Mouse (Mus musculus) hindbrain, postnatal 0 days (tissue): ENCODE data around the gene Fam208b. TPM values are rescaled to one million over a fixed set of nuclear protein-coding genes. Genes with fewer than 3 reads are reported as not detected.

Experiments used
- ATAC-seq: fragments of 200-750 bp; cut with Nextera tagmentation; 2 replicates; pipeline ENCODE4 v1.8.0; 2017; ENCODE audit warnings: mild to moderate bottlenecking, moderate TSS enrichment, moderate library complexity
- DNase-seq: peaks from one replicate; pipeline ENCODE4 v3.0.0-alpha.2; 2015; ENCODE audit warnings: low spot score
- H3K27ac ChIP-seq: fragments of 300-500 bp; sonication (generic); 2 replicates; pipeline ENCODE4 v1.5.1; 2014; ENCODE audit warnings: mild to moderate bottlenecking
- H3K27me3 ChIP-seq: fragments of 300-500 bp; sonication (generic); 2 replicates; pipeline ENCODE4 v1.6.1; 2014; ENCODE audit warnings: low read length, mixed read lengths; ENCODE audit not compliant: insufficient read depth
- H3K36me3 ChIP-seq: fragments of 300-500 bp; sonication (generic); 2 replicates; pipeline ENCODE4 v1.6.1; 2014; ENCODE audit warnings: low read length, mixed read lengths; ENCODE audit not compliant: insufficient read depth
- H3K4me1 ChIP-seq: fragments of 300-500 bp; sonication (generic); 2 replicates; pipeline ENCODE4 v1.6.1; 2014; ENCODE audit warnings: antibody characterized with exemption, low read length, mixed read lengths; ENCODE audit not compliant: insufficient read depth
- H3K4me2 ChIP-seq: fragments of 300-500 bp; sonication (generic); 2 replicates; pipeline ENCODE4 v1.6.1; 2014; ENCODE audit warnings: low read depth, mild to moderate bottlenecking, low read length, moderate library complexity, mixed read lengths
- H3K4me3 ChIP-seq: fragments of 300-500 bp; sonication (generic); 2 replicates; pipeline ENCODE4 v1.5.1; 2014; ENCODE audit warnings: low read length
- H3K9ac ChIP-seq: fragments of 300-500 bp; sonication (generic); replicated peaks from 2 replicates; pipeline ENCODE4 v1.6.1; 2014; ENCODE audit warnings: mild to moderate bottlenecking, low read length, moderate library complexity, mixed read lengths
- H3K9me3 ChIP-seq: fragments of 300-500 bp; sonication (generic); 2 replicates; pipeline ENCODE4 v1.6.1; 2016; ENCODE audit warnings: low read length, mixed read lengths
- CTCF ChIP-seq: IDR thresholded peaks from 2 replicates; pipeline ENCODE4 v1.5.1; 2016; ENCODE audit warnings: antibody characterized with exemption, control low read depth, low read depth
- WGBS: fragments of 180-500 bp; shearing (Covaris S2); extraction: QIAGEN DNeasy Blood & Tissue Kit; methylation state at CpG from one replicate; pipeline ENCODE4 v1.1.7; 2014; 5-methylcytosine and 5-hydroxymethylcytosine counted together
- polyA plus RNA-seq: library from polyadenylated mRNA; unstranded; fragments of >200 nt; fragmentation: Nextera tagmentation; extraction: Ambion mirVana; gene quantifications from 2 replicates; pipeline ENCODE4 v1.2.1, GENCODE M21; 2015
- total RNA-seq: library from RNA; depleted of rRNA; stranded (reverse); fragments of >200 nt; gene quantifications from 2 replicates; pipeline ENCODE4 v1.2.3, GENCODE M21; 2014

The Fam208b gene
- total and polyA plus RNA-seq, 2 experiments from 2014 or later, result 8.4 to 25.4 TPM

- ATAC-seq (no peak), DNase-seq (peak; percentile 55)
- no peak for TF ChIP-seq CTCF
- 39% methylated on average over 2 of the region's 2 CpGs for WGBS
- H3K9me3 ChIP-seq, result no peaks in the 10 kb centered on the region
- no peak overlapping the region for H3K4me3 ChIP-seq
- H3K9ac ChIP-seq, result no peak overlapping the region
- H3K27ac ChIP-seq, result no peak overlapping the region
- peaks cover 27% of the 10 kb centered on the region for H3K4me1 ChIP-seq
- no peaks in the 10 kb centered on the region for H3K36me3 ChIP-seq
- no peaks in the 10 kb centered on the region for H3K27me3 ChIP-seq
- H3K4me2 ChIP-seq, result peak overlapping the region; percentile 87
Observed at GRCm38 (mm10) chr13:3541159-3541782, 69.6 kb downstream of the Fam208b start.

GRCm38 (mm10) chr13:3540166-3540565, 70.7 kb downstream of the Fam208b start:
- 22% methylated on average over 2 of the region's 2 CpGs for WGBS
- DNase-seq (no peak), ATAC-seq (no peak)
- Histone ChIP-seq H3K27me3 (no peaks in the 10 kb centered on the region), H3K36me3 (no peaks in the 10 kb centered on the region), H3K9ac (no peak overlapping the region; the same call in 1 of the 2 replicates), H3K4me1 (peaks cover 27% of the 10 kb centered on the region), H3K4me3 (peak overlapping the region; percentile 99; the same call in 1 of the 2 replicates), H3K9me3 (no peaks in the 10 kb centered on the region), H3K4me2 (peak overlapping the region; percentile 87), H3K27ac (no peak overlapping the region; the same call in 1 of the 2 replicates)
- TF ChIP-seq CTCF, result no peak

- no peak for ATAC-seq
- 1% methylated on average over 15 of the region's 15 CpGs for WGBS
Observed at GRCm38 (mm10) chr13:3538969-3539562, 71.8 kb downstream of the Fam208b start.

GRCm38 (mm10) chr13:3538223-3538968, 72.5 kb downstream of the Fam208b start:
- peak overlapping the region; percentile 87 for H3K4me2 ChIP-seq
- no peaks in the 10 kb centered on the region for H3K27me3 ChIP-seq
- no peaks in the 10 kb centered on the region for H3K36me3 ChIP-seq
- peak; percentile 61 for ATAC-seq
- H3K27ac ChIP-seq, result peak overlapping the region; percentile 100
- TF ChIP-seq CTCF, result no peak; the same call in 1 of the 2 replicates
- peaks cover 27% of the 10 kb centered on the region for H3K4me1 ChIP-seq
- no peaks in the 10 kb centered on the region for H3K9me3 ChIP-seq
- DNase-seq, result peak; percentile 68
- H3K4me3 ChIP-seq, result peak overlapping the region; percentile 99
- peak overlapping the region; percentile 97 for H3K9ac ChIP-seq
- 1% methylated on average over 59 of the region's 59 CpGs for WGBS

More at GRCm38 (mm10) chr13:3538969-3539562, 71.8 kb downstream of the Fam208b start:
- Histone ChIP-seq H3K36me3 (no peaks in the 10 kb centered on the region), H3K27ac (peak overlapping the region; percentile 100), H3K9ac (peak overlapping the region; percentile 97), H3K4me1 (peaks cover 27% of the 10 kb centered on the region), H3K4me3 (peak overlapping the region; percentile 99), H3K9me3 (no peaks in the 10 kb centered on the region), H3K4me2 (peak overlapping the region; percentile 87), H3K27me3 (no peaks in the 10 kb centered on the region)
- no peak for TF ChIP-seq CTCF
- DNase-seq, result peak; percentile 18

- H3K9me3 ChIP-seq, result no peaks in the 10 kb centered on the region
- no peaks in the 10 kb centered on the region for H3K36me3 ChIP-seq
- 1% methylated on average over 28 of the region's 47 CpGs for WGBS
- peak within 1 kb of the TSS; percentile 99 for H3K4me3 ChIP-seq
- no peak for TF ChIP-seq CTCF
- H3K4me2 ChIP-seq, result peak within 1 kb of the TSS; percentile 87
- H3K9ac ChIP-seq, result peak within 1 kb of the TSS; percentile 97
- peak; percentile 98 for DNase-seq
- peak; percentile 98 for ATAC-seq
- H3K27ac ChIP-seq, result peak within 1 kb of the TSS; percentile 100
- peaks cover 26% of the 10 kb centered on the region for H3K4me1 ChIP-seq
- no peaks in the 10 kb centered on the region for H3K27me3 ChIP-seq
Observed at GRCm38 (mm10) chr13:3537594-3538222, 73.2 kb downstream of the Fam208b start, which contains the start of gene Gdi2. Gene Gdi2 (plus strand): TSS chr13:3538063.

- Histone ChIP-seq H3K9ac (no peak overlapping the region), H3K4me2 (no peak overlapping the region), H3K4me1 (0 out of 2 replicates have a peak, but pooled peaks cover under 1% of the 10 kb centered on the region), H3K27me3 (no peaks in the 10 kb centered on the region), H3K4me3 (no peak overlapping the region), H3K27ac (no peak overlapping the region), H3K9me3 (no peaks in the 10 kb centered on the region), H3K36me3 (no peaks in the 10 kb centered on the region)
- ATAC-seq, result no peak
- DNase-seq, result no peak
- no peak for TF ChIP-seq CTCF
- 95% methylated on average over 4 of the region's 4 CpGs for WGBS
Observed at GRCm38 (mm10) chr13:3534146-3534545, 76.8 kb downstream of the Fam208b start.
